ENCODE assay signal across 26 mouse cellular contexts in genomic region chr10:4484986-4485385, GRCm38 (mm10). TPM values are rescaled to one million over a fixed set of nuclear protein-coding genes. Genes with fewer than 3 reads are reported as not detected.
"Had no signal": no experiment of that assay in that cellular context is flagged by ENCODE, and none has a peak within 500 bp of the region (broad histone marks: within the 10 kb centered on the region; RNA-seq: fewer than 3 reads in every experiment).

No protein-coding gene starts in this region.

- H3K9me3 ChIP-seq: liver, embryonic 15.5 days; lung, embryonic 15.5 days; midbrain, embryonic 10.5 days; midbrain, embryonic 12.5 days; neural tube, embryonic 12.5 days; stomach, embryonic 15.5 days had no signal

- H3K9ac ChIP-seq: liver, embryonic 15.5 days; liver, postnatal 0 days; lung, embryonic 15.5 days; midbrain, embryonic 12.5 days; neural tube, embryonic 12.5 days; stomach, embryonic 15.5 days had no signal

- H3K4me1 ChIP-seq: midbrain, embryonic 12.5 days; neural tube, embryonic 12.5 days had no signal

- H3K36me3 ChIP-seq: liver, embryonic 15.5 days; lung, embryonic 15.5 days; midbrain, embryonic 10.5 days; midbrain, embryonic 12.5 days; neural tube, embryonic 12.5 days; stomach, embryonic 15.5 days had no signal

- H3K27me3 ChIP-seq: liver, embryonic 15.5 days; lung, embryonic 15.5 days; midbrain, embryonic 12.5 days; neural tube, embryonic 12.5 days; stomach, embryonic 15.5 days had no signal

- H3K4me3 ChIP-seq: liver, embryonic 15.5 days; lung, embryonic 15.5 days; midbrain, embryonic 10.5 days; midbrain, embryonic 12.5 days; myocyte; neural tube, embryonic 12.5 days; stomach, embryonic 15.5 days had no signal

- H3K27ac ChIP-seq: liver, embryonic 15.5 days; lung, embryonic 15.5 days; macrophage; midbrain, embryonic 10.5 days; midbrain, embryonic 12.5 days; neural tube, embryonic 12.5 days; stomach, embryonic 15.5 days; stomach, postnatal 0 days had no signal

- DNase-seq: liver, postnatal 0 days; lung, adult 2 months; lung, postnatal 14 days; lung, postnatal 36 days; midbrain, embryonic 14.5 days; retina, postnatal 1 day; right cerebral cortex, adult 18-20 months; right cerebral cortex, postnatal 25 days; right cerebral cortex, postnatal 4 days; spleen, adult 18-20 months; thymus, adult 2 months; thymus, postnatal 25 days; thymus, postnatal 4 days had no signal

- ATAC-seq: liver, postnatal 0 days; lung, postnatal 0 days; midbrain, embryonic 16.5 days had no signal

RNA-seq across cellular contexts. Expression of gene Ccdc170, which starts 2.7 kb away (rescaled TPM):
- total RNA-seq: megakaryocyte-erythroid progenitor cell, adult 5-6 weeks had no signal
- polyA plus RNA-seq: liver, embryonic 15.5 days; liver, postnatal 0 days; macrophage; midbrain, embryonic 10.5 days; small intestine, adult 2 months; stomach, postnatal 0 days had no signal
